Mouse (Mus musculus) T-helper 2 cell (primary cell): ENCODE measurements around the gene Hgfac.

Experiments used
- in situ Hi-C: fragments of 300-600 bp; cut with MboI, MseI; formaldehyde crosslinking; loops from one replicate; pipeline ENCODE4 v1.15.1; 2025; ENCODE audit warnings: high pct_unique_total_duplicates

The Hgfac gene

DNA sequence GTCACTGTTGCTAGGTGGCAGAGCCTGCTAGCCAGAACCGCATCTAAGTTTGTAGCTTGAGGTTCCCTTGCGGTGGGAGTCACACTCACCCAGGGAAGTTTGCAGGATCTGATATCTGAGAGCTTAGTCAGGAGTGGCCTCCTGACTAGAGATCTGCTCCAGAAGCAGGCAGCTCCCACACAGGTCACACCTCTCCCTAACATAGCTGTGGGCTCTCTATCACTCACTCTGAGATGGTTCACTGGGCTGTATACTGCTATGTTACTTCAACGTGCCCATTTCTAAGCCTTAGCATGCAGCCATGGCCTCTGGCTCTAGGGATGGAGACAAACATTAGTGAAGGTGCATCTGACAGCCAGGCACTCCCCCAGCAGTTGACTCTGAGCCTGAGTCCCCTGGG is 50.3 kb downstream of the Hgfac start:
- in situ Hi-C loops = no loop called here
